Mouse (Mus musculus) liver, adult 2 months (tissue): ENCODE measurements at regions not wholly inside any gene's neighbourhood (a gene's known extent, or its start where the extent isn't known, plus 50 kb on each side); places are given as distances from the start of the nearest gene placed in this dataset.

Experiments used
- CTCF ChIP-seq: fragments of 200-500 bp; IDR thresholded peaks from 2 replicates; pipeline ENCODE4 v1.5.1; 2011; ENCODE audit warnings: low read depth, low read length, control low read depth
- POLR2A ChIP-seq: fragments of 200-500 bp; IDR thresholded peaks from 2 replicates; pipeline ENCODE4 v1.6.1; 2011; ENCODE audit warnings: low read length, control low read depth; ENCODE audit not compliant: insufficient read depth; ENCODE audit errors: extremely low read depth

GRCm38 (mm10) chr5:126096616-126097261 lies 565.2 kb downstream of the Tmem132b start:
- TF ChIP-seq POLR2A (no peak), CTCF (no peak)
